Mouse (Mus musculus) liver, postnatal 0 days (tissue): ENCODE data around the gene Pum2. TPM values are rescaled to one million over a fixed set of nuclear protein-coding genes. Genes with fewer than 3 reads are reported as not detected.
"Not testable (repeated sequence)": the region's sequence is repeated elsewhere in the genome, so short reads cannot be mapped to it uniquely, and the experiment has no call there.

Experiments used
- ATAC-seq: fragments of 200-750 bp; cut with Nextera tagmentation; 2 replicates; pipeline ENCODE4 v1.8.0; 2017; ENCODE audit warnings: mild to moderate bottlenecking, moderate library complexity
- DNase-seq: peaks from one replicate; pipeline ENCODE4 v3.0.0-alpha.2; 2016
- H3K27ac ChIP-seq: fragments of 300-500 bp; sonication (generic); 2 replicates; pipeline ENCODE4 v1.5.1; 2014; ENCODE audit warnings: antibody characterized with exemption, moderate library complexity, mild to moderate bottlenecking, low read depth
- H3K27me3 ChIP-seq: fragments of 300-500 bp; sonication (generic); 2 replicates; pipeline ENCODE4 v1.6.1; 2014; ENCODE audit warnings: low read length, control low read depth, mixed read lengths; ENCODE audit not compliant: insufficient read depth
- H3K36me3 ChIP-seq: fragments of 300-500 bp; sonication (generic); replicated peaks from 2 replicates; pipeline ENCODE4 v1.6.1; 2014; ENCODE audit warnings: mild to moderate bottlenecking, control low read depth, low read length, moderate library complexity, mixed read lengths; ENCODE audit not compliant: insufficient read depth
- H3K4me1 ChIP-seq: fragments of 300-500 bp; sonication (generic); 2 replicates; pipeline ENCODE4 v1.6.1; 2014; ENCODE audit warnings: antibody characterized with exemption, mild to moderate bottlenecking, control low read depth; ENCODE audit not compliant: insufficient read depth
- H3K4me2 ChIP-seq: fragments of 300-500 bp; sonication (generic); 2 replicates; pipeline ENCODE4 v1.6.1; 2014; ENCODE audit warnings: low read depth, mild to moderate bottlenecking, low read length, moderate library complexity, mixed read lengths
- H3K4me3 ChIP-seq: fragments of 300-500 bp; sonication (generic); 2 replicates; pipeline ENCODE4 v1.5.1; 2014; ENCODE audit warnings: low read depth, low read length
- H3K9ac ChIP-seq: fragments of 300-500 bp; sonication (generic); replicated peaks from 2 replicates; pipeline ENCODE4 v1.6.1; 2014; ENCODE audit warnings: mild to moderate bottlenecking, moderate library complexity
- H3K9me3 ChIP-seq: fragments of 300-500 bp; sonication (generic); 2 replicates; pipeline ENCODE4 v1.6.1; 2016; ENCODE audit warnings: mild to moderate bottlenecking, control low read depth, low read length, mixed read lengths
- CTCF ChIP-seq: sonication (generic); IDR thresholded peaks from 2 replicates; pipeline ENCODE4 v1.5.1; 2016; ENCODE audit warnings: antibody characterized with exemption, low read depth
- EP300 ChIP-seq: IDR thresholded peaks from 2 replicates; pipeline ENCODE4 v1.6.1; 2016; ENCODE audit warnings: antibody characterized with exemption, low read depth, mild to moderate bottlenecking
- WGBS: fragments of 180-500 bp; shearing (Covaris S2); extraction: QIAGEN DNeasy Blood & Tissue Kit; methylation state at CpG from one replicate; pipeline ENCODE4 v1.1.7; 2014; ENCODE audit not compliant: insufficient replicate concordance; 5-methylcytosine and 5-hydroxymethylcytosine counted together
- polyA plus RNA-seq: library from polyadenylated mRNA; unstranded; fragments of >200 nt; fragmentation: Nextera tagmentation; extraction: Ambion mirVana; gene quantifications from 2 replicates; pipeline ENCODE4 v1.2.1, GENCODE M21; 2015

Gene Pum2
- polyA plus RNA-seq, 1 experiment from 2014 or later, result 11.9 TPM

- ATAC-seq, H3K27me3 ChIP-seq, H3K4me1 ChIP-seq, H3K4me3 ChIP-seq, H3K9me3 ChIP-seq, H3K4me2 ChIP-seq, H3K36me3 ChIP-seq, H3K9ac ChIP-seq, H3K27ac ChIP-seq: not testable (repeated sequence)
- TF ChIP-seq CTCF, result peak; percentile 95
- 68% methylated on average over 10 of the region's 10 CpGs for WGBS
- DNase-seq, result peak; percentile 87
These were observed 35.4 kb upstream of the Pum2 start for GRCm38 (mm10) chr12:8638411-8639087.

GRCm38 (mm10) chr12:8640186-8640585 is 33.7 kb upstream of the Pum2 start:
- peak overlapping the region; percentile 78 for H3K4me3 ChIP-seq
- H3K9me3 ChIP-seq, H3K27me3 ChIP-seq, ATAC-seq, H3K36me3 ChIP-seq, H3K27ac ChIP-seq, H3K9ac ChIP-seq, H3K4me1 ChIP-seq, DNase-seq: not testable (repeated sequence)
- H3K4me2 ChIP-seq, result peak overlapping the region; percentile 75
- WGBS, result 0% methylated on average over 2 of the region's 2 CpGs

- H3K36me3 ChIP-seq, result no peaks in the 10 kb centered on the region
- no peaks in the 10 kb centered on the region for H3K27me3 ChIP-seq
- ATAC-seq, result peak; percentile 98
- TF ChIP-seq CTCF (no peak), EP300 (no peak)
- H3K9ac ChIP-seq, result peak overlapping the region; percentile 94
- peak overlapping the region; percentile 78 for H3K4me3 ChIP-seq
- peaks cover 6% of the 10 kb centered on the region; the same call in 1 of the 2 replicates for H3K4me1 ChIP-seq
- peak overlapping the region; percentile 93 for H3K27ac ChIP-seq
- WGBS, result under 1% methylated on average over 47 of the region's 47 CpGs
- peak overlapping the region; percentile 75 for H3K4me2 ChIP-seq
- DNase-seq, result peak; percentile 98
- H3K9me3 ChIP-seq, result no peaks in the 10 kb centered on the region
These were observed 33.1 kb upstream of the Pum2 start for GRCm38 (mm10) chr12:8640711-8641424.

- Histone ChIP-seq H3K36me3 (no peaks in the 10 kb centered on the region), H3K27ac (no peak overlapping the region), H3K27me3 (no peaks in the 10 kb centered on the region), H3K9ac (peak overlapping the region; percentile 94), H3K4me2 (peak overlapping the region; percentile 75), H3K4me3 (peak overlapping the region; percentile 78), H3K9me3 (no peaks in the 10 kb centered on the region), H3K4me1 (peaks cover 6% of the 10 kb centered on the region; the same call in 1 of the 2 replicates)
- 10% methylated on average over 10 of the region's 10 CpGs for WGBS
- no peak for TF ChIP-seq CTCF
- TF ChIP-seq EP300, result no peak
- DNase-seq (no peak), ATAC-seq (no peak)
These were observed 32.6 kb upstream of the Pum2 start for GRCm38 (mm10) chr12:8641425-8641735.

- H3K9ac ChIP-seq, H3K9me3 ChIP-seq, H3K4me1 ChIP-seq, DNase-seq, H3K27ac ChIP-seq, H3K4me3 ChIP-seq, ATAC-seq, H3K4me2 ChIP-seq, H3K36me3 ChIP-seq, H3K27me3 ChIP-seq: not testable (repeated sequence)
- 43% methylated on average over 8 of the region's 8 CpGs for WGBS
These were observed 25.7 kb upstream of the Pum2 start for GRCm38 (mm10) chr12:8648211-8648610.

GRCm38 (mm10) chr12:8650027-8650426 is 23.9 kb upstream of the Pum2 start:
- not testable (repeated sequence) for DNase-seq, H3K4me1 ChIP-seq, H3K4me3 ChIP-seq, H3K9ac ChIP-seq, H3K27me3 ChIP-seq, H3K9me3 ChIP-seq, H3K4me2 ChIP-seq, H3K36me3 ChIP-seq, ATAC-seq, H3K27ac ChIP-seq
- WGBS, result 49% methylated on average over 3 of the region's 3 CpGs
